Mouse (Mus musculus) heart, postnatal 0 days (tissue): ENCODE data around the gene Cdk6.

Source experiments
- CTCF ChIP-seq: IDR thresholded peaks from 2 replicates; pipeline ENCODE4 v1.5.1; 2016; ENCODE audit warnings: antibody characterized with exemption, control low read depth, low read depth
- EP300 ChIP-seq: IDR thresholded peaks from 2 replicates; pipeline ENCODE4 v1.6.1; 2016; ENCODE audit warnings: antibody characterized with exemption, low read depth

DNA sequence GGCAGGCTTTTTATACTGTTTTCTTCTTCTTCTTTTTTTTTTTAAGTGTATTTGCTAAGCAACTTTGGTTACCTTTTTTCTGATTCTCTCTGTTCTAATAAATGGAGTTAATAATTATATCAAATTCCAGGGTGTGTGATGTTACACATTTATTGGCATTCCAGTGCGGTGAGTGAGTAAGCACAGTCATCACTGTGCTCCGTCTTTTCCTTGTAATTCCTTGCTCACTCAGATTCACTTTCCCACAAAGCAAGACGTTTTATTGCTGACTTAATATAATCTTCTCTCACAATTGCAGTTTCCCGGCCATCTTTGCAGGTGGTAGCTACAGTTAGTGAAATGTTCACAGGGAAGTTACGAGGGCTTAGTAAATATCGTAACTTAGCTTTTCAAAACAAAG, 19.2 kb upstream of the Cdk6 start:
- TF ChIP-seq EP300 (no peak), CTCF (no peak)
